8 mouse cellular contexts compared by ENCODE assay signal in the genomic region with DNA sequence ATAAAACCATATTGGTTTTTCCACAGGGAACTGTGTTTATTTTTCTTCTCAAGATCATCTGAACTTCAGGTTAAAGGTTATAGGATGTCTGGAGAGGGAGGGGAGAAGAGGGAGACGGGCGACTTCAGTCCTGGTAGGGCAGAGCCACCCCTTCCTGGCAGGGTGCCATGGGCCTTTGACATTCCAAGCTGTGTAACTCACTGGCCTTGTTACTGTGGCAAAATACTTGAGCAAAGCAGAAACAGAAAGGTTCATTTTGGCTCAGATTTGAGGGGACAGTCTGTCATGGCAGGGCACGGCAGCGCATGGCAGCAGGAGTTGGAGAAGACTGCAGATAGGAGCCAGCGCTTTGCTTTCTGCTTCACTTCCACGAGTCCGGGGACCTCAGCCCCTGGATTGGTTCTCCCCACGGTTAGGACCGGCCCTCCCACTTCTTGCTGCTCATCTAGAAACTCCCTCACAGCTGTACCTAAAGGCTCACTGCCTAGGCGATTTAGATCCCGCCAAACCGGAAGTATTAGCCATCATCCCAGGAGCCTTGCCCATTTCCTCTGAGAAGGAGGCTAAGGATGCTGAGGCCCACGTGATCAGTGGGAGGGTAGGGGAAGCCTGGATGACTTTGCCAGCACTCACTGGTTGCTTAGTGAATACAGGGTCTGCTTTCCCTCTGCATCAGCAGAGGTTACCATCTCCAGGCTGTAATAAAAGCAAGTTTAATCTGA.
DNase-seq lines count a peak whose midpoint lies in the region; ATAC-seq and TF ChIP-seq lines count a peak whose summit lies in the region.

No protein-coding gene starts in this region.

- H3K4me2 ChIP-seq in heart, embryonic 12.5 days, result peak overlapping the region; percentile 26; the same call in 1 of the 2 replicates
- H3K4me2 ChIP-seq in stomach, postnatal 0 days (replicated peaks; ENCODE audit: low read depth), result no peak overlapping the region

- WGBS in heart, embryonic 12.5 days, result 32% methylated on average over 13 of the region's 13 CpGs
- 34% methylated on average over 13 of the region's 13 CpGs for WGBS in stomach, postnatal 0 days

- no peak for ATAC-seq in heart, embryonic 12.5 days (ENCODE audit: insufficient number of reproducible peaks, low FRiP score)
- ATAC-seq in stomach, postnatal 0 days (ENCODE audit: low FRiP score, low TSS enrichment), result peak; percentile 53; the same call in 1 of the 2 replicates
- no peak for ATAC-seq in activated CD4-positive, CD25-positive, alpha-beta regulatory T cell, adult 4 months

- peaks cover 4% of the 10 kb centered on the region; the same call in 1 of the 2 replicates for H3K27me3 ChIP-seq in heart, embryonic 12.5 days (replicated peaks)
- H3K27me3 ChIP-seq in stomach, postnatal 0 days (ENCODE audit: control insufficient read depth, insufficient read depth, low read length), result no peaks in the 10 kb centered on the region

- TF ChIP-seq CTCF in stomach, postnatal 0 days (IDR thresholded peaks at IDR 0.05; ENCODE audit: low read depth), result no peak

- H3K9ac ChIP-seq in heart, embryonic 12.5 days, result no peak overlapping the region
- H3K9ac ChIP-seq in stomach, postnatal 0 days (ENCODE audit: low read length), result no peak overlapping the region

- peak; percentile 10 for DNase-seq in gastrocnemius, adult 18-20 months (ENCODE audit: low spot score)
- no peak for DNase-seq in gastrocnemius, adult 8-10 months (ENCODE audit: low spot score in 2 of 2)
- peak; percentile 44 for DNase-seq in retina, postnatal 1 day
- DNase-seq in retina, embryonic 14.5 days (ENCODE audit: low spot score), result no peak
- no peak for DNase-seq in stomach, postnatal 0 days (ENCODE audit: low spot score)
- no peak for DNase-seq in cerebellum, adult 8-10 months

- H3K36me3 ChIP-seq in heart, embryonic 12.5 days, result no peaks in the 10 kb centered on the region
- H3K36me3 ChIP-seq in stomach, postnatal 0 days (ENCODE audit: control insufficient read depth, insufficient read depth, low read length), result no peaks in the 10 kb centered on the region

- H3K9me3 ChIP-seq in heart, embryonic 12.5 days (replicated peaks), result no peaks in the 10 kb centered on the region
- no peaks in the 10 kb centered on the region for H3K9me3 ChIP-seq in stomach, postnatal 0 days (ENCODE audit: control insufficient read depth, low read length)

- H3K4me1 ChIP-seq in heart, embryonic 12.5 days (replicated peaks), result peaks cover 9% of the 10 kb centered on the region
- H3K4me1 ChIP-seq in stomach, postnatal 0 days (replicated peaks; ENCODE audit: control insufficient read depth, insufficient read depth), result no peaks in the 10 kb centered on the region

- no peak overlapping the region for H3K27ac ChIP-seq in heart, embryonic 12.5 days (ENCODE audit: poor library complexity, severe bottlenecking)
- H3K27ac ChIP-seq in stomach, postnatal 0 days (replicated peaks), result no peak overlapping the region

- no peak overlapping the region for H3K4me3 ChIP-seq in heart, embryonic 12.5 days
- no peak overlapping the region for H3K4me3 ChIP-seq in stomach, postnatal 0 days (ENCODE audit: low read depth, low read length)

- no peak for TF ChIP-seq EP300 in stomach, postnatal 0 days (optimal IDR thresholded peaks at IDR 0.05)

Comparison
In these comparisons a context has a peak if more than half of its experiments do, and no peak if none do; other contexts are left out.
1. DNase-seq: peak in gastrocnemius, adult 18-20 months (single experiment) and retina, postnatal 1 day (single experiment); none in gastrocnemius, adult 8-10 months (0 of 2), retina, embryonic 14.5 days (single experiment), stomach, postnatal 0 days (single experiment) and cerebellum, adult 8-10 months (single experiment).